Mouse (Mus musculus): ENCODE results near the gene Lrrc15. TPM values are rescaled to one million over a fixed set of nuclear protein-coding genes. Genes with fewer than 3 reads are reported as not detected.
A peak's percentile ranks its signal among the peaks of the same experiment; 100 is the strongest.

Lrrc15 gene
- polyA plus RNA-seq, 1 experiment from 2014 or later: 0.50 TPM

GRCm38 (mm10) chr16:30258441-30258840 lies 24.6 kb downstream of the Lrrc15 start:
- Histone ChIP-seq H3K4me2 (ENCODE audit: low read length) (no peak overlapping the region), H3K36me3 (ENCODE audit: control insufficient read depth, insufficient read depth, low read length) (no peaks in the 10 kb centered on the region), H3K9me3 (ENCODE audit: control insufficient read depth, low read length) (no peaks in the 10 kb centered on the region), H3K27ac (ENCODE audit: low read depth) (no peak overlapping the region), H3K27me3 (replicated peaks; ENCODE audit: control insufficient read depth, insufficient read depth, low read length) (no peaks in the 10 kb centered on the region), H3K9ac (ENCODE audit: low read length) (no peak overlapping the region), H3K4me3 (ENCODE audit: low read depth, low read length) (no peak overlapping the region), H3K4me1 (replicated peaks; ENCODE audit: control insufficient read depth, insufficient read depth, low read length) (no peaks in the 10 kb centered on the region)
- DNase-seq (ENCODE audit: low spot score) (no peak), ATAC-seq (replicated peaks; ENCODE audit: low FRiP score, low TSS enrichment, low read depth) (no peak)
- WGBS: 82% methylated on average over 7 of the region's 7 CpGs

GRCm38 (mm10) chr16:30257718-30258117 lies 25.3 kb downstream of the Lrrc15 start:
- no peak for DNase-seq (ENCODE audit: low spot score)
- no peaks in the 10 kb centered on the region for H3K27me3 ChIP-seq (replicated peaks; ENCODE audit: control insufficient read depth, insufficient read depth, low read length)
- no peaks in the 10 kb centered on the region for H3K9me3 ChIP-seq (ENCODE audit: control insufficient read depth, low read length)
- 67% methylated on average over 9 of the region's 9 CpGs for WGBS
- H3K4me1 ChIP-seq (replicated peaks; ENCODE audit: control insufficient read depth, insufficient read depth, low read length): no peaks in the 10 kb centered on the region
- no peak overlapping the region for H3K4me3 ChIP-seq (ENCODE audit: low read depth, low read length)
- no peaks in the 10 kb centered on the region for H3K36me3 ChIP-seq (ENCODE audit: control insufficient read depth, insufficient read depth, low read length)
- no peak overlapping the region for H3K27ac ChIP-seq (ENCODE audit: low read depth)
- H3K4me2 ChIP-seq (ENCODE audit: low read length): no peak overlapping the region
- H3K9ac ChIP-seq (ENCODE audit: low read length): no peak overlapping the region
- ATAC-seq (replicated peaks; ENCODE audit: low FRiP score, low TSS enrichment, low read depth): no peak

GRCm38 (mm10) chr16:30255061-30255460 lies 28.0 kb downstream of the Lrrc15 start:
- Histone ChIP-seq H3K9ac (ENCODE audit: low read length) (no peak overlapping the region), H3K4me1 (replicated peaks; ENCODE audit: control insufficient read depth, insufficient read depth, low read length) (peaks cover 6% of the 10 kb centered on the region), H3K4me2 (ENCODE audit: low read length) (no peak overlapping the region), H3K9me3 (ENCODE audit: control insufficient read depth, low read length) (no peaks in the 10 kb centered on the region), H3K27ac (ENCODE audit: low read depth) (no peak overlapping the region), H3K36me3 (ENCODE audit: control insufficient read depth, insufficient read depth, low read length) (no peaks in the 10 kb centered on the region), H3K4me3 (ENCODE audit: low read depth, low read length) (no peak overlapping the region), H3K27me3 (replicated peaks; ENCODE audit: control insufficient read depth, insufficient read depth, low read length) (no peaks in the 10 kb centered on the region)
- WGBS: 65% methylated on average over 7 of the region's 7 CpGs
- DNase-seq (ENCODE audit: low spot score) (no peak), ATAC-seq (replicated peaks; ENCODE audit: low FRiP score, low TSS enrichment, low read depth) (no peak)

- no peak overlapping the region for H3K4me2 ChIP-seq (ENCODE audit: low read length)
- no peaks in the 10 kb centered on the region for H3K9me3 ChIP-seq (ENCODE audit: control insufficient read depth, low read length)
- 70% methylated on average over 9 of the region's 9 CpGs for WGBS
- H3K9ac ChIP-seq (ENCODE audit: low read length): no peak overlapping the region
- no peaks in the 10 kb centered on the region for H3K36me3 ChIP-seq (ENCODE audit: control insufficient read depth, insufficient read depth, low read length)
- no peak overlapping the region for H3K27ac ChIP-seq (ENCODE audit: low read depth)
- no peak overlapping the region for H3K4me3 ChIP-seq (ENCODE audit: low read depth, low read length)
- peaks cover 6% of the 10 kb centered on the region for H3K4me1 ChIP-seq (replicated peaks; ENCODE audit: control insufficient read depth, insufficient read depth, low read length)
- DNase-seq (ENCODE audit: low spot score): no peak
- no peak for ATAC-seq (replicated peaks; ENCODE audit: low FRiP score, low TSS enrichment, low read depth)
- no peaks in the 10 kb centered on the region for H3K27me3 ChIP-seq (replicated peaks; ENCODE audit: control insufficient read depth, insufficient read depth, low read length)
Observed at GRCm38 (mm10) chr16:30253900-30254299, 29.2 kb downstream of the Lrrc15 start.

GRCm38 (mm10) chr16:30253374-30253773 lies 29.7 kb downstream of the Lrrc15 start:
- no peaks in the 10 kb centered on the region for H3K27me3 ChIP-seq (replicated peaks; ENCODE audit: control insufficient read depth, insufficient read depth, low read length)
- no peak overlapping the region for H3K27ac ChIP-seq (ENCODE audit: low read depth)
- 74% methylated on average over 4 of the region's 4 CpGs for WGBS
- H3K36me3 ChIP-seq (ENCODE audit: control insufficient read depth, insufficient read depth, low read length): no peaks in the 10 kb centered on the region
- ATAC-seq (replicated peaks; ENCODE audit: low FRiP score, low TSS enrichment, low read depth): 0 out of 2 replicates have a peak, but pooled peaks have one; percentile 34
- no peak overlapping the region for H3K4me2 ChIP-seq (ENCODE audit: low read length)
- peaks cover 6% of the 10 kb centered on the region for H3K4me1 ChIP-seq (replicated peaks; ENCODE audit: control insufficient read depth, insufficient read depth, low read length)
- H3K4me3 ChIP-seq (ENCODE audit: low read depth, low read length): no peak overlapping the region
- DNase-seq (ENCODE audit: low spot score): no peak
- no peaks in the 10 kb centered on the region for H3K9me3 ChIP-seq (ENCODE audit: control insufficient read depth, low read length)
- H3K9ac ChIP-seq (ENCODE audit: low read length): no peak overlapping the region

- no peak overlapping the region for H3K9ac ChIP-seq (ENCODE audit: low read length)
Observed at GRCm38 (mm10) chr16:30252003-30252418, 31.0 kb downstream of the Lrrc15 start.

GRCm38 (mm10) chr16:30244037-30244700 lies 38.9 kb downstream of the Lrrc15 start:
- no peak overlapping the region for H3K27ac ChIP-seq (ENCODE audit: low read depth)
- H3K36me3 ChIP-seq (ENCODE audit: control insufficient read depth, insufficient read depth, low read length): no peaks in the 10 kb centered on the region
- DNase-seq (ENCODE audit: low spot score) (no peak), ATAC-seq (replicated peaks; ENCODE audit: low FRiP score, low TSS enrichment, low read depth) (peak; percentile 50; the same call in 1 of the 2 replicates)
- H3K4me1 ChIP-seq (replicated peaks; ENCODE audit: control insufficient read depth, insufficient read depth, low read length): peaks cover 16% of the 10 kb centered on the region
- H3K9ac ChIP-seq (ENCODE audit: low read length): no peak overlapping the region
- no peaks in the 10 kb centered on the region for H3K9me3 ChIP-seq (ENCODE audit: control insufficient read depth, low read length)
- no peaks in the 10 kb centered on the region for H3K27me3 ChIP-seq (replicated peaks; ENCODE audit: control insufficient read depth, insufficient read depth, low read length)
- no peak overlapping the region for H3K4me2 ChIP-seq (ENCODE audit: low read length)
- WGBS: 28% methylated on average over 12 of the region's 12 CpGs
- no peak overlapping the region for H3K4me3 ChIP-seq (ENCODE audit: low read depth, low read length)

More at GRCm38 (mm10) chr16:30252003-30252418, 31.0 kb downstream of the Lrrc15 start:
- DNase-seq (ENCODE audit: low spot score) (peak; percentile 94), ATAC-seq (replicated peaks; ENCODE audit: low FRiP score, low TSS enrichment, low read depth) (peak; percentile 78)
- Histone ChIP-seq H3K4me3 (ENCODE audit: low read depth, low read length) (no peak overlapping the region), H3K4me2 (ENCODE audit: low read length) (peak overlapping the region; percentile 48), H3K36me3 (ENCODE audit: control insufficient read depth, insufficient read depth, low read length) (no peaks in the 10 kb centered on the region), H3K4me1 (replicated peaks; ENCODE audit: control insufficient read depth, insufficient read depth, low read length) (peaks cover 6% of the 10 kb centered on the region), H3K9me3 (ENCODE audit: control insufficient read depth, low read length) (no peaks in the 10 kb centered on the region), H3K27me3 (replicated peaks; ENCODE audit: control insufficient read depth, insufficient read depth, low read length) (no peaks in the 10 kb centered on the region), H3K27ac (ENCODE audit: low read depth) (no peak overlapping the region)
- 2% methylated on average over 21 of the region's 21 CpGs for WGBS

GRCm38 (mm10) chr16:30241623-30242022 lies 41.4 kb downstream of the Lrrc15 start:
- WGBS: 29% methylated on average over 2 of the region's 2 CpGs
- peaks cover 16% of the 10 kb centered on the region for H3K4me1 ChIP-seq (replicated peaks; ENCODE audit: control insufficient read depth, insufficient read depth, low read length)
- ATAC-seq (replicated peaks; ENCODE audit: low FRiP score, low TSS enrichment, low read depth) (no peak), DNase-seq (ENCODE audit: low spot score) (no peak)
- no peak overlapping the region for H3K9ac ChIP-seq (ENCODE audit: low read length)
- H3K4me3 ChIP-seq (ENCODE audit: low read depth, low read length): no peak overlapping the region
- no peaks in the 10 kb centered on the region for H3K9me3 ChIP-seq (ENCODE audit: control insufficient read depth, low read length)
- H3K27ac ChIP-seq (ENCODE audit: low read depth): no peak overlapping the region
- H3K4me2 ChIP-seq (ENCODE audit: low read length): no peak overlapping the region
- no peaks in the 10 kb centered on the region for H3K36me3 ChIP-seq (ENCODE audit: control insufficient read depth, insufficient read depth, low read length)
- H3K27me3 ChIP-seq (replicated peaks; ENCODE audit: control insufficient read depth, insufficient read depth, low read length): no peaks in the 10 kb centered on the region

- H3K27me3 ChIP-seq (replicated peaks; ENCODE audit: control insufficient read depth, insufficient read depth, low read length): no peaks in the 10 kb centered on the region
- no peak overlapping the region for H3K4me3 ChIP-seq (ENCODE audit: low read depth, low read length)
- no peaks in the 10 kb centered on the region for H3K9me3 ChIP-seq (ENCODE audit: control insufficient read depth, low read length)
- H3K27ac ChIP-seq (ENCODE audit: low read depth): no peak overlapping the region
- H3K4me1 ChIP-seq (replicated peaks; ENCODE audit: control insufficient read depth, insufficient read depth, low read length): peaks cover 23% of the 10 kb centered on the region
- ATAC-seq (replicated peaks; ENCODE audit: low FRiP score, low TSS enrichment, low read depth): no peak
- DNase-seq (ENCODE audit: low spot score): no peak
- WGBS: 58% methylated on average over 6 of the region's 6 CpGs
- no peak overlapping the region for H3K9ac ChIP-seq (ENCODE audit: low read length)
- no peak overlapping the region for H3K4me2 ChIP-seq (ENCODE audit: low read length)
- no peaks in the 10 kb centered on the region for H3K36me3 ChIP-seq (ENCODE audit: control insufficient read depth, insufficient read depth, low read length)
Observed at GRCm38 (mm10) chr16:30238791-30239190, 44.3 kb downstream of the Lrrc15 start.

All from intestine, embryonic 14.5 days (tissue).